Mouse (Mus musculus): ENCODE data around the gene Cbx5. TPM values are rescaled to one million over a fixed set of nuclear protein-coding genes. Genes with fewer than 3 reads are reported as not detected.

Gene Cbx5
- total RNA-seq, 4 experiments from 2014 or later, result 174 to 198 (median 181) TPM

DNA sequence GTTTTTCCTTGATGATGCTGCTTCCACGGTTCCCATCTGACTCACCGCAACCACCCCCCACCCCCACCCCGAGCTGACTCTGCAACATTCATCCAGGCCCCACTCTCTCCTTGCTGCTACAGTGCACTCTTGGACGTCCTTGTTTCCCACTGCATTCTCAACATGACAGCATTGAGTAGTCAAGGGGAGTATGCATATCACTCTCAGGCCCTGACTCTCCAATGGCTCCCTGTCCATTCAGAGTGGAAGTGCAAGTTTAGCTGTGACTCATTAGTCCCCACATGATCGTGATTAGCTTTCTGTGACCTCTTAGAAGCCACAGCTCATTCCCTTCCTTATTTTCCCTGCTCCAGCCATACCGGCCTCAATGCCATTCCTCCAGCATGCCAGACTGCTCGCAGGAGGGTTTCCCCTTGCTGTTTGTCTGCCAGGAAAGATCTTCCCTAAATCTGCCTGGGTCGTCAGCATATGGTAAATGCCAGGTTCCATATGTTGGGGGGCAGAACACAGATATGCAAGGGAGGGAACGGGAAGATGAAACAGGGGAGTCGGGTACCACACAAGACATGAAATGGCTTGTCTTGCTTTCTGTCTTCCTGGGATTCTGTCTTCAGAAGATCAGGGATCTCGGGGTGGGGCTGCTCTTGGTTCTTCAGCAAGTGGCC, 93.8 kb downstream of the Cbx5 start:
- no peak for DNase-seq (ENCODE audit: low spot score in 2 of 2)

DNA sequence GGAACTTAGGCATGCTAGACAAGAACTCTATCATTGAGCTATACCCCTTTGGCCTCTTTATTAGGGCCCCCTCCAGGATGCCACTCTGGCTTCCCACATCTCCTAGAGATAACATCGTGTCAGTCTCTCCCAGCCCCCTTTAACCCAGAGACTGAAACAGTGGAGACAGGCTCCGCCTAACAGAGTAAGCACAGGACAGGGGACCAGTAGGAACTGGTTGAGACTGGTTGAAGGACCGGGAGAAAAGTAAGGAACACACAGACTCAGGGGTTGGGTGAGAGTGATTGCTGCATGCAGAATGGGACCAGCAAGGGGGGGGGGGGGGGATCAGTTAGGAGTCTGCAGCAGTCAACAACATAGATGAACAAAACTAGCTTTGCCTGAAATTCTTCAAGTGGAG, 95.4 kb downstream of the Cbx5 start:
- DNase-seq (ENCODE audit: low spot score in 2 of 2), result no peak

Small RNAs within 50 kb of the gene (microRNA-seq; reads per million reads assigned to microRNA genes)
- 37.2 to 71.9 reads per million in 2 experiments for gene Mir148b

Other genes starting within 250 kb of the Cbx5 start
- gene Hoxc8, start 249.2 kb downstream of the Cbx5 start, total RNA-seq (2022), result not detected
- gene Hoxc6, start 241.6 kb downstream of the Cbx5 start, total RNA-seq (2022), result not detected
- not detected for gene Hoxc4, start 220.9 kb downstream of the Cbx5 start, total RNA-seq (2022)
- 10 to 100 TPM; 18.9 to 24.5 (median 19.8) TPM for gene Smug1, start 72.7 kb downstream of the Cbx5 start, total RNA-seq (2022)
- gene Hnrnpa1, start 616 bp upstream of the Cbx5 start, total RNA-seq (2022), result 100 to 1,000 TPM; 254 to 309 (median 279) TPM
- gene Nfe2, start 18.6 kb upstream of the Cbx5 start, total RNA-seq (2022), result not detected
- 10 to 100 TPM; 90.9 to 93.2 (median 91.9) TPM for gene Copz1, start 32.9 kb upstream of the Cbx5 start, total RNA-seq (2022)
- gene Gpr84, start 70.8 kb upstream of the Cbx5 start, total RNA-seq (2022), result 1 to 10 TPM in 2 of 4 experiments, under 1 TPM in 2; 0.76 to 6.8 (median 2.8) TPM
- 10 to 100 TPM; 60.6 to 78.6 (median 69.1) TPM for gene Zfp385a, start 100.3 kb upstream of the Cbx5 start, total RNA-seq (2022)
- gene Itga5, start 126.9 kb upstream of the Cbx5 start, total RNA-seq (2022), result 1 to 10 TPM; 5.7 to 7.2 (median 5.9) TPM
- gene Gtsf1, start 190.7 kb upstream of the Cbx5 start, total RNA-seq (2022), result not detected
- not detected for gene Gtsf2, start 208.7 kb upstream of the Cbx5 start, total RNA-seq (2022)
- 10 to 100 TPM in 2 of 4 experiments, 1 to 10 TPM in 2; 8.7 to 19.2 (median 13.3) TPM for gene Nckap1l, start 214.0 kb upstream of the Cbx5 start, total RNA-seq (2022)

Data from left cerebral cortex, adult 8-10 months (tissue).